22 mouse cellular contexts compared by ENCODE assay signal in genomic region chr9:41745979-41746647, GRCm38 (mm10).
"Had no signal": no experiment of that assay in that cellular context is flagged by ENCODE, and none has a peak within 500 bp of the region (broad histone marks: within the 10 kb centered on the region; RNA-seq: fewer than 3 reads in every experiment).

No protein-coding gene starts in this region.

- H3K9me3 ChIP-seq: kidney, embryonic 15.5 days; limb, embryonic 10.5 days; limb, embryonic 13.5 days; liver, embryonic 12.5 days; liver, embryonic 15.5 days; lung, embryonic 15.5 days; stomach, embryonic 15.5 days had no signal

- H3K27me3 ChIP-seq: kidney, embryonic 15.5 days; limb, embryonic 13.5 days; liver, embryonic 12.5 days; liver, embryonic 15.5 days; lung, embryonic 15.5 days; stomach, embryonic 15.5 days had no signal

- H3K4me2 ChIP-seq: kidney, embryonic 15.5 days; limb, embryonic 13.5 days; liver, embryonic 12.5 days; liver, embryonic 15.5 days; lung, embryonic 15.5 days; midbrain, embryonic 11.5 days; stomach, embryonic 15.5 days had no signal

- ATAC-seq: hindbrain, postnatal 0 days; inflammation-experienced regulatory T-cells, adult 6 months; liver, embryonic 12.5 days had no signal

- H3K4me1 ChIP-seq: kidney, embryonic 15.5 days; limb, embryonic 10.5 days; limb, embryonic 13.5 days; liver, embryonic 12.5 days; liver, embryonic 15.5 days; stomach, embryonic 15.5 days had no signal

- H3K9ac ChIP-seq: kidney, embryonic 15.5 days; limb, embryonic 13.5 days; liver, embryonic 12.5 days; liver, embryonic 15.5 days; lung, embryonic 15.5 days; stomach, embryonic 15.5 days had no signal

- H3K27ac ChIP-seq: hindbrain, postnatal 0 days; kidney, embryonic 15.5 days; limb, embryonic 10.5 days; limb, embryonic 13.5 days; liver, embryonic 12.5 days; liver, embryonic 15.5 days; lung, embryonic 15.5 days; stomach, embryonic 15.5 days had no signal

- H3K4me3 ChIP-seq: kidney, embryonic 15.5 days; limb, embryonic 10.5 days; limb, embryonic 13.5 days; liver, embryonic 12.5 days; liver, embryonic 15.5 days; lung, embryonic 15.5 days; stomach, embryonic 15.5 days had no signal

- DNase-seq: kidney, postnatal 25 days; liver; lung, adult 18-20 months; lung, postnatal 10 days; lung, postnatal 36 days; midbrain, embryonic 14.5 days; right cerebral cortex, adult 18-20 months; right cerebral cortex, postnatal 14 days; right cerebral cortex, postnatal 4 days; spleen, adult 18-20 months; thymus, adult 18-20 months; thymus, postnatal 36 days had no signal

- H3K36me3 ChIP-seq: kidney, embryonic 15.5 days; limb, embryonic 10.5 days; limb, embryonic 13.5 days; liver, embryonic 12.5 days; liver, embryonic 15.5 days; lung, embryonic 15.5 days; stomach, embryonic 15.5 days had no signal
